Mouse (Mus musculus) cerebellum, adult (tissue): ENCODE measurements around the gene Adra1b.

Source experiments
- ATAC-seq: cut with Nextera tagmentation; 2 replicates; pipeline ENCODE4 v1.9.2; 2017; ENCODE audit warnings: mild to moderate bottlenecking, moderate library complexity, mixed read lengths; ENCODE audit not compliant: insufficient number of reproducible peaks, low FRiP score, low TSS enrichment

Adra1b gene

GRCm38 (mm10) chr11:43826769-43827168 is 74.2 kb downstream of the Adra1b start:
- no peak for ATAC-seq

- no peak for ATAC-seq
Observed at GRCm38 (mm10) chr11:43823349-43823748, 77.7 kb downstream of the Adra1b start.

GRCm38 (mm10) chr11:43820552-43821460 is 80.2 kb downstream of the Adra1b start:
- no peak for ATAC-seq

GRCm38 (mm10) chr11:43817368-43817923 is 83.6 kb downstream of the Adra1b start:
- ATAC-seq: no peak

- ATAC-seq: no peak
Observed at GRCm38 (mm10) chr11:43812535-43812934, 88.5 kb downstream of the Adra1b start.

GRCm38 (mm10) chr11:43807732-43808131 is 93.3 kb downstream of the Adra1b start:
- ATAC-seq: no peak

GRCm38 (mm10) chr11:43795992-43796391 is 105.0 kb downstream of the Adra1b start:
- ATAC-seq: no peak

- no peak for ATAC-seq
Observed at GRCm38 (mm10) chr11:43790446-43790845, 110.6 kb downstream of the Adra1b start.

GRCm38 (mm10) chr11:43783772-43784171 is 117.2 kb downstream of the Adra1b start:
- ATAC-seq: peak; percentile 66

- no peak for ATAC-seq
Observed at GRCm38 (mm10) chr11:43783106-43783505, 117.9 kb downstream of the Adra1b start.

- no peak for ATAC-seq
Observed at GRCm38 (mm10) chr11:43779551-43779950, 121.5 kb downstream of the Adra1b start.

GRCm38 (mm10) chr11:43776324-43776694 is 124.7 kb downstream of the Adra1b start:
- ATAC-seq: no peak

GRCm38 (mm10) chr11:43775469-43776323 is 125.3 kb downstream of the Adra1b start:
- no peak for ATAC-seq

GRCm38 (mm10) chr11:43773725-43774124 is 127.3 kb downstream of the Adra1b start:
- no peak for ATAC-seq

- no peak for ATAC-seq
Observed at GRCm38 (mm10) chr11:43770110-43770509, 130.9 kb downstream of the Adra1b start.

GRCm38 (mm10) chr11:43767749-43768148 is 133.3 kb downstream of the Adra1b start:
- no peak for ATAC-seq

- peak; percentile 88 for ATAC-seq
Observed at GRCm38 (mm10) chr11:43766922-43767648, 133.9 kb downstream of the Adra1b start.

GRCm38 (mm10) chr11:43758436-43758835 is 142.6 kb downstream of the Adra1b start:
- no peak for ATAC-seq

GRCm38 (mm10) chr11:43755411-43755810 is 145.6 kb downstream of the Adra1b start:
- no peak for ATAC-seq

- no peak for ATAC-seq
Observed at GRCm38 (mm10) chr11:43754568-43754967, 146.4 kb downstream of the Adra1b start.
